Mouse (Mus musculus) spleen, adult 12 weeks (tissue): ENCODE measurements around the gene Mfsd9.
"Not testable (repeated sequence)": the region's sequence is repeated elsewhere in the genome, so short reads cannot be mapped to it uniquely, and the experiment has no call there.

Experiments
- DNase-seq: peaks from one replicate; pipeline ENCODE4 v3.0.0; 2022; ENCODE audit warnings: low spot score

Mfsd9 gene

DNA sequence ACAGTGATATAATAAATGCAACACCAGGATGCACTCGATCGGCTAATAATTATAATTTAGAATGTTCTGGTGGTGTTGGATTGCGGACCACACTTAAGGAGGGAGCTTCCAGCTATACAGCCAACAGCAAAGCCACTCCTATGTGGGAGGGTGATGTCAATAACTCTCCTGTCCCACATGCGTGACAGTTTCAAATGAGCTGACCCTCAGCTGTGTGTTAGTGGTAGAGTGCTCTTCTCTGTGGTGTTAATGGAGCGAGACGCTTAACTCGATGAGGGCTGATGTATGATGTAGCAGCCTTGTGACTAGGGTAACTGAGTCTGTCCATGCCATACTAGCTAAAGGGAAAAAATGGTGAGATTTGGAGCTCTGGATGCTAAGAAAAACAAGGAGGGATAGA, 7.0 kb downstream of the Mfsd9 start:
- DNase-seq, result no peak

- DNase-seq, result no peak
These were observed 13.7 kb downstream of the Mfsd9 start for GRCm38 (mm10) chr1:40776763-40777162.

- DNase-seq, result no peak
These were observed 14.4 kb downstream of the Mfsd9 start for GRCm38 (mm10) chr1:40776102-40776501.

- no peak for DNase-seq
These were observed 16.4 kb downstream of the Mfsd9 start for GRCm38 (mm10) chr1:40774040-40774439.

DNA sequence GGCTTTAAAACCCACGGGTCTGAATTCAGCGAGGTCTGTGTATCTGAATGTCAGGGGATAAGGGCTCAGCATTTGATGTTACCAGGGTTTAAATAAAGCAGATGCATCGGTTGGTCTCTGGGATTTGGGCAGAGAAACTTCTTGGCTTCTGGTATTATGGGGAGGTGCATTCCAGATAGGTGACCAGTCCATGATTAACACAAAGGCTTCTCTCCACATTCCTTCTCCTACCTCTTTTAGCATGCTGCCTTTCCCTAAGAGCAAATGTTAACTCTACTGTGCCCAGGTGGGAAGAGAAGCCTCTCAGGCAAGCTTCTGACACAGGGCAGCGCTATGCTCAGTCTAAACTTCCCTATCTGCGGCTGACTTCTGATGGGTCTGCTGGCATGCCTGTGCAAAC, 17.3 kb downstream of the Mfsd9 start:
- DNase-seq, result no peak

DNA sequence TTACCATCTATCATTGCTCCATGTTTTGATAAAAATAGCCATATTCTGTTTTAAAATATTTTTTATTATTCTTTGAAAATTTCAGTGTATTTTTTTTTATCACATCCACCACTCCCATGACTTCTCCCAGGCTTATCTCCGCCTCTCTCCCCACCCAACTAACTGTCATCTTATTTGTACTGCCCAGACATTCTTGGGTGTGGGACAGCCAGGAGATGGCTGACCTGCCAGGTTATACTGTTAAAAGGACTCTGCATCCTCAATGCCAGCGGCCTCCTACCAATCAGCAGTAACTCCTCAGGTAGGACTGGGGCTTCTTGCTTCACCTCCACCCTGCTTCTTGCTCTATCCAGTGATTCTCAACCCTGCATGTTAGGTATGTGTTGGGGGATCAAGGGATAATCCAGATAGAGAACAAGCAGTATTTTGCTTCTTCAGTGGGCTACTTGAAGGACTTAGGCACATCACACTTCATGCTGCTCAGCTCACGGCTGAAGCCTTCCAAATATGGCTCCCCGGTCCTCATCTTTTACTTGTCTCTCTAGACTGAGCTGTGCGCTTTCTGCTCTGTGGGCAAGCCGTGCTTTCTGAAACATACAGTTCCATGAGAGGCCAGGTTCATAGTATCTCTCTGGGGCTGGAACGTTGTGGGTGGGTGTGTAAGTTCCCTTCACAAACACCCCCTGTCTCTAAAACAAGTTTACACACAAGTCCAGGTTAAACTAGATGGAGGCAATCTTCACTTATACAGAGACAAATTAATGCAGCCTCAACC, 19.1 kb downstream of the Mfsd9 start:
- peak; percentile 4 for DNase-seq

DNA sequence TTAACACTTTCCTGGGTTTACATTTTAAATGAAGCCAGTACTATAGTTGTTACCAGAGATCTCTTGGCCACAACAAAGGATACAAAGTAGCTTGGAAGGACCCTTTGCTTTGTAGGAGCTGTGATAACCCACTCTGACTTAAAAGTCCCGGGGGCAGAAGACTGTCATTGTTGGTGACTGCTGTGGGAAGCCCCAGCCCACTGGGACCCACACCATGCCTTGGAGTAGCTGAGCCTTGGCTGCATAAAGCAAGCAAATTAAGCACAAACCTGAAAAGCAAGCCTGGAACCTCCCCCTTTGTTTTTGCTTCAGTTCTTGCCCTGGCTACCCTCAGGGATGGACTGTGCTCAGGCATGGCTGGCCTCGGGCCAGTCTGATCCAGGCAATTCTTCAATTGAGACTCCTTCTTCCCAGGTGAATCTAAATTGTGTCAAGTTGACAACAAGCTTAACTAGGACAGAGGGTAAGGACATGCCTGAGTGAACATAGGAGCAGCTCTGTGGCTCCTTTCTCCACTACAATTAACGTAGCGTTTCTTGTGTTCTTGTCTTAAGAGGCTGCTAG, 21.1 kb downstream of the Mfsd9 start:
- no peak for DNase-seq

GRCm38 (mm10) chr1:40768606-40769005, 21.9 kb downstream of the Mfsd9 start:
- no peak for DNase-seq

DNA sequence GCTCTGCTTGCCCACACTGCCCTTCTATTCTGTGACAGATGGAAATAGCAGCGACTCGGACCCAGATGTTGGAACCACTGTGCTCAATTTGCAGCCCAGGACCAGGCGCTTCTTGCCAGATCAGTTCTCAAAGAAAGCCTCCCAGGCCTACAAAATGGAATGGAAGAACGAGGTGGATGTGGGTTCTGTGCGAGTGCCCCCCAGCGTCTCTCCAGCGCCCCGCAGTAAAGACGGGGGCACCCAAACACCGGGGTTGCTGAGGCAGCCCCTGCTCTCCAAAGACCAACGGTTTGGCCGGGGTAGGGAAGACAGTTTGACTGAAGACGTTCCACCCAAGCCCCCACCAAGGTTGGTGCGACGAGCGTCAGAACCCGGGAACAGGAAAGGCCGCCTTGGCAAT, 22.9 kb downstream of the Mfsd9 start:
- no peak for DNase-seq

- no peak for DNase-seq
These were observed 25.0 kb downstream of the Mfsd9 start for GRCm38 (mm10) chr1:40765521-40765920.

- no peak for DNase-seq
These were observed 25.7 kb downstream of the Mfsd9 start for GRCm38 (mm10) chr1:40764701-40765275.

GRCm38 (mm10) chr1:40764042-40764441, 26.4 kb downstream of the Mfsd9 start:
- DNase-seq, result no peak

DNA sequence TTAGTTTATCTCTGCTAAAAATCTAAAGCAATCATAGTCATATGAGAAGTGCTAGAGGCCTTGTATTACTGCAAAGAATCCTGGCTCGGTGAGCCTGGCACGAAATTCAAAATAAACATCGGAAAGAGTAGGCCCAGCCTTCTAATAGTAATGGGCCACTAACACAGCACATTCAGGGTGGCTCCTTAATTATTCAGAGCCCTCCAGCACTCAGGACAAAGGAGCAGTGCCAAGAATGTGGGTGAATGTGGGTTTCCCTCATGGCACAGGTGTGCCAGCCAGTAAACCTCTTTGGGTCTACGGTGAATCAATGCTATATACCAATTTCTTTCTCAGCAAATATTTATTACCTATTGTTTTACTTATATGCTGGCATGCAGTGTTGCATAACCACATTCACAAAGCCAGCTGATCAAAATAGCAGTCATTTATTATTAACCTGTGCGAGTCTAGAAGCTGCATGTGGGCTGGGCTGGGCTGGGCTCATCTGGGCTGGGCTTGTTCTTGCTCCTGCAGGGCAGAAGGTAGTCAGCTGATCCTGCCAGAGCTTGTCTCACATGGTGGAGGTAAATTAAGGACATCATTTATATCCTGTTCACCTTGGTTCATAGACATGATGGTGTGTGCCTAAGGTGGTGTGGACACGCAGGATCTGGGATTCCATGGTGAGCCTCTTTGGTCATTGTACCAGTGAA, 30.6 kb downstream of the Mfsd9 start:
- no peak for DNase-seq

DNA sequence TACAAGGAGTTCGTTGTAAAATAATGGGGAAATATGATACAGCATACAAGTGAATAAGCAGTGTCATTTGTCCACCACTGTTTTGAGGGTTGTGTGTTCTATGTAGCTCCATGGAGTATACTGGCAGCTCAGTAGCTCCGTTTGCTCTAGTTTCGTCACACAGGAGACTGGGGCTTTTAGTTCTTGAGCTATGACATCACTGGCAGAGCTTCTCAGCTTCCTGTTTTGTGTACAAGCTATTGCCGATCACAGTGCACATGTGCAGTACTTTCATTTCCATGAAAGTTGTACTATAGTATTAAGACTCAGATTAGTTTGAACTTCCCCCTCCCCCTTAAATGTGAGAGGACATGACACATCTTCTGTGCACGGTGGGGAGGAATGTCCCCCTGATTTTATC, 44.4 kb downstream of the Mfsd9 start:
- DNase-seq, result no peak

DNA sequence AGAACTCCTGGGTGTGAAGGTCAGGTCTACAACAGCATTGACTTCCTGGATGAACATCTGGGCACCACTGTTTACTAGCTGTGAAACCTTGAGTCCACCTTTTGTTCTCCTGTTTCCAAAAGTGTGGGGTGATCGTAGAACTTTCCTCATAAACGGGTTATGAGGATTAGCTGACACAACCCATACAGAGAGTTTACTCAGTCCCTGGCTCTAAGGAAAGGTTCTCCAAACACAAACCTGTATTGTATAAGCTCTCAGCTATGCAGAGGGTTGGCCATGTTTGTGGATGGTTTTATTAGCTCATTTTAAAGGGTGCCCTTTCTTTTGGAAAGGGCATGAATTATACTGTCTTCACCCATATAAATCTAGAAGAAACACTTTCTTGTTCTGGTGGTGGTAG, 49.7 kb downstream of the Mfsd9 start:
- DNase-seq, result no peak

DNA sequence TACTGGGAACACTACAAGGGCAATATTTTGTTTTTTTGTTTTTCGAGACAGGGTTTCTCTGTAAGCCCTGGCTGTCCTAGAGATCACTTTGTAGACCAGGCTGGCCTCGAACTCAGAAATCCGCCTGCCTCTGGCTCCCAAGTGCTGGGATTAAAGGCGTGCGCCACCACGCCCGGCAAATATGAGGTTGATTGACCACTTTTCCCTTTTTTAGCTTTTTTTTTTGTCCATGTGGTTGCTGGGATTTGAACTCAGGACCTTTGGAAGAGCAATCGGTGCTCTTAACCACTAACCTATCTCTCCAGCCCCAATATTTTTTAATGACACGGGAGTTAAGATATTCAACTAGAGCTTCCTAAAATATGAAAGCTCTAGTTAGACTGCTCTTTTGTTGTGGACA, 52.2 kb downstream of the Mfsd9 start:
- DNase-seq, result not testable (repeated sequence)

DNA sequence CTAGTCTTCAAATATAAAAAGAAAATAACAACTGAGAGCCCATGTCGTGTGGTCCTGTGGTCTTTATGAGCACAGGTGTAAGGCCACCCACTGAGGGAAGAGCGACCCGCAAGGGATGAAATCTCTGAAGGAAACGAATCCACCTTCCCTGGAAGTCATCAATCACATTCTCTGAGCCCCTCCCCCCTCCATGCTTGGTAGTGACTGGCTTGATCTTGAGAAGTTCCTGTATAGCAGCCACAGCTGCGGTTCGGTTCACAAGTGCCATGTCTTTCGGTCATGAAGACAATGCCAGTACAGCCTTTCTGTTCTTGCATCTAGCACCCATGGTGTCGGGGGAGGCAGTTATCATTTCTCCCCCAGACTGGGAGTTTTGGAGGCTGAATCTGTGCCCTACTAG, 52.8 kb downstream of the Mfsd9 start:
- no peak for DNase-seq

GRCm38 (mm10) chr1:40728636-40729035, 61.9 kb downstream of the Mfsd9 start:
- DNase-seq, result no peak

GRCm38 (mm10) chr1:40727404-40727803, 63.1 kb downstream of the Mfsd9 start:
- DNase-seq, result no peak

DNA sequence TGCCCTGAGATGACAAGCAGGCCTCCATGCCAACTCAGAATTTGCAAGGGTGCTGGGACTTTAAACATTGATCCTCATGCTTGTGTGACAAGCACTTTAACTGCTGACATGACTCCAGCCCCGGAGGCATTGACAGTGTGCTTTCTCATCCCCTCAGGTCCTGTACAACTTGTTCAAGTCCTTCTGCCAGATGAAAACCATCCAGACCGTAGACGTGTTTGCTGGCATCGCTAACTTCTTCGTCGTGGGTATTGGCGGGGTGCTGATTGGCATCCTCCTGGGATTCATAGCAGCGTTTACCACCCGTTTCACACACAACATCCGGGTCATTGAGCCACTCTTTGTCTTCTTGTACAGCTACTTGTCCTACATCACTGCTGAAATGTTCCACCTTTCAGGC, 64.4 kb downstream of the Mfsd9 start:
- no peak for DNase-seq
